Mouse (Mus musculus) MEL-GATA-1-ER (cell line): ENCODE data around the gene Tgfbr2.

Experiments
- DNase-seq: peaks from one replicate; pipeline ENCODE4 v3.0.0-alpha.2; 2012; ENCODE audit warnings: low read depth; ENCODE audit errors: extremely low read depth

The Tgfbr2 gene

GRCm38 (mm10) chr9:116118332-116118872 is 56.8 kb downstream of the Tgfbr2 start:
- DNase-seq: no peak

DNA sequence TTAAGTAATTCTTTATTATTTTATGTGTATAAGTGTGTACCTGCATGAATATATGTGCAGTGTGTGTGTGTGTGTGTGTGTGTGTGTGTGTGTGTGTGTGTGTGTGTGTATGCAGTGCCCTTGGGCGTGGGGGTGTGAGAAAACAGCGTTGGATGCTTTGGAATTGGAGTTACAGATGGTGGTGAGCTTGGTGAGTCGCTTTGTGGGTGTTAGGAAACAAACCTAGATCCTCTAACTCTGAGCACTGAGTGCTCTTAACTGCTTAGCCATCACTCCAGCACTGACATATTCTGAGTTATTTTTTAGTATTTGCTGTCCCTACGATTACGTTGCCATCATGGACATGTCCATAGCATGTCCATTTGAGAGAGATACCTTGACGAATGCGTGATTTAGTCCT is 59.3 kb downstream of the Tgfbr2 start:
- DNase-seq: no peak

- no peak for DNase-seq
Measured at GRCm38 (mm10) chr9:116114339-116114738, 60.8 kb downstream of the Tgfbr2 start.

DNA sequence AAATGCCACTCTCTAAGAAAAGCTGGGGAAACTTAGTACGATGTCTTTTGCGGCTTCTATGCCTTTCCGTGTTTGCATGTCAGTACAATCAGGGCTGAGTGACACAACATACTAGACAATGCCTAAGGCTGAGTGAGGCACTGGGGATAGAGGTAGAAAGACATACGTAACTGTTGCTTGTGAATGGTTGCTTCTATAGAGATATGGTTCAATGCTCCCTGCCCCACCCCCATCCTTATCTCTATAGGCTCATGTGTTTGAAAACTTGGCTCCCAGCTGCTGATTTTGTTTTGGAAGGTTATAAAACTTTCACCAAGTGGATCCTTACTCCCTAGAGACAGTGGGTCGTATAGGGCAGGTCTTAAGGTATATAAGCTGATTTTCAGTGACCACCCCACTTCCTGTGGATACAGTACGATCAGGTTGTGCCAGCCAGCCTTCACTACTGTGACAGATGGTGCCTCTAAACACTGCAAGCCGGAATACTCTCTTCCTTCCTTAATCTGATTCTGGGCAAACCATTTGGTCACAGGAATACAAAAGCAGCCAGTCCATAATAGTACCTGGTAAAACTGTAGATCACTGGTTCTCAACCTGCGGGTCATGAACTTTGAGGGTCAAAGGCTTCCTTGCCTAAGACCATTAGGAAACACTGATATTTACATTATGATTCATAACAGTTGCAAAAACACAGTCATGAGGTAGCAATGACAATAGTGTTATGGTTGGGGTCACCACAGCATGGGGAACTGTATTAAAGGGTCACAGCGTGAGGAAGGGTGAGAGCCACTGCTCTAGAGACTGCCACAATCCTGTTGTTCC is 63.8 kb downstream of the Tgfbr2 start:
- DNase-seq: no peak

DNA sequence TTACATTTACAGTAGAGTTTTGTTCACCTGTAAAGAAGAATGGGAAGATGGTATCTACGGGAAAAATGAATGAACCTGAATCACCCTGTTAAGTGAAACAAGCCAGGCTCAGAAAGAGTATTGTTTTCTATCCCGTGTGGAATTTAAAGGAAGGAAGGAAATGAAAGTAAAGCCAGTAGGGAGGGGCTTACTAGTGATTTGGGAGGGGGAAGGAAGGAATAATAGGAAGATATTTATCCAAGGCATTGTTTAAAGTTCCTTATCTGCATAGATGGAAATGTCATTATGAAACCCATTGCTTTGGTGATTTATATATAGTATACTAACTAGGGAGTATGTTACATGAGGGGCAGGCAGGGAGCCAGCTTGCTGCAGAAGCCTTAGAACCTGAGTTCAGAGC is 66.4 kb downstream of the Tgfbr2 start:
- no peak for DNase-seq

GRCm38 (mm10) chr9:116104770-116105169 is 70.4 kb downstream of the Tgfbr2 start:
- DNase-seq: no peak

DNA sequence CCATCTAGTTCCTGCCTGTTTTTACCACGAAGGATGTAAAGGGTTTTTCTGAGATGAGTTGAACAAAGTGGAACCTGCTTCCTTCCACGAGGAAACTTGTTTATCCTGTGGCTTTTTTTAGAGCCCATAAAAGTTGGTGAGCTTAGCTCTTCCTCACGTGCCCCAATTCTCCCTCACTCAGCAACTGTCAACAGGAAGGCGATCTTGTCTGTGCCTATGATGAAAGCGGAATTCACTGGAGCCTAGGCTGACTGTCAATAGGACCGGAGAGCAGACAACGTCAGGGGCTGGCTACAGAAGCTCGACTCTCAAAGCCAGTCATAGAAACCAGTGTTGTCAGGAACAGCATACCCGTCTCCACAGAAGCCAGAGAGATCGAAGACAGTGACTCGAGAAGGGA is 73.3 kb downstream of the Tgfbr2 start:
- DNase-seq: no peak

GRCm38 (mm10) chr9:116100015-116100414 is 75.1 kb downstream of the Tgfbr2 start:
- no peak for DNase-seq

GRCm38 (mm10) chr9:116099596-116099993 is 75.6 kb downstream of the Tgfbr2 start:
- no peak for DNase-seq

GRCm38 (mm10) chr9:116098724-116099595 is 76.2 kb downstream of the Tgfbr2 start:
- no peak for DNase-seq

DNA sequence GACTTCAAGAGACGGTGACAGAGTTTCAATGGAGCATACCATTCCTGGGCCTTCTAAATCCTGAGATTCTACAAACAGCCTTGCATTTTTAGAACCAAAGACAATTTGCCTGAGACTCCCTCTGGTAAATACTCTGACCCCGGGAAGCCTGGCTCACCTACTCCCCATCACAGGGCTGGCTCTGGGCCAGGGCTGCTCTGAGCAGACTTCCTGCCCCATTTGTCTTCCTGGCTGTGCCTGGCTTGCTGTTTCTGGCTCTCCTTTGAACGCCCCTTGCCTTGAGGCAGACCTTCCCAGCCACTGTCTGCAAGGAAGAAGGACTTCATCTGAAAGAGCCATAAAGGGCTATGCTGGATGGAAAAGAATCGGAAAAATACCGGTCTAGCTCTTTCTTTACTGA is 83.2 kb downstream of the Tgfbr2 start:
- no peak for DNase-seq

DNA sequence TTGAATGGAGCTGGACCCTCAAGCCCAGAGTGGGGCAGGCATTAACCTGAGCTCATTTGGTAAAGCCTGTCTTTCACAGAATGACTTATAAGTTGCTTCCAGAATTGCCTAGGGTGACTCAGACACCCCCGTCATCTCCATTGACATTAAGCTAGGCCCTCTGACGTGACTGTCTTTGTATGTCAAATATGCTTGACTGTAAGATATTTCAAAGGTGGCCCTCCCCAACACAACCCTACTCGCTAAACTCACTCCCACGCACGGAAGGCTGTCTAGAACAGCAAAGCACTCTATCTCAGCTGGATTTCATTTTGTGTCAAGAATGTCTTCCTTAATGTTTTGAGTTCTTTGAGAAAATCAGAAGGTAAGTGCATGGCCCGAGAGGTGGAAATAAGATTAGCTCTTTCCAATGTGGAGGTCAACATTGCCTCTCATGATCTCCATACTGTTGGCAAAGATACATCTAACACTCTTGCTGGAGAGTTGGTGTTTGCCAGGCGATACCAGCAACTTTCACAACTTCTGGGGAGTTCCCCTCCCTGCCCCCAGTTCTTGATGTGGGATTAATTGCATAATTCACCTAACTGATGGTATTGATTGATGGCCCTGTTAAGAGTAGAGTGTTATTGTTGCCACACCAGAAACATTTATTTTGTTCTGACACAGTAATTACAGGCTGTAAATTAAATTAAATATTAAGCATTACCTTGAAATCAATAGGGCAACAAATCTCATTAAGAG is 83.9 kb downstream of the Tgfbr2 start:
- no peak for DNase-seq

- no peak for DNase-seq
Measured at GRCm38 (mm10) chr9:116090296-116090695, 84.9 kb downstream of the Tgfbr2 start.

DNA sequence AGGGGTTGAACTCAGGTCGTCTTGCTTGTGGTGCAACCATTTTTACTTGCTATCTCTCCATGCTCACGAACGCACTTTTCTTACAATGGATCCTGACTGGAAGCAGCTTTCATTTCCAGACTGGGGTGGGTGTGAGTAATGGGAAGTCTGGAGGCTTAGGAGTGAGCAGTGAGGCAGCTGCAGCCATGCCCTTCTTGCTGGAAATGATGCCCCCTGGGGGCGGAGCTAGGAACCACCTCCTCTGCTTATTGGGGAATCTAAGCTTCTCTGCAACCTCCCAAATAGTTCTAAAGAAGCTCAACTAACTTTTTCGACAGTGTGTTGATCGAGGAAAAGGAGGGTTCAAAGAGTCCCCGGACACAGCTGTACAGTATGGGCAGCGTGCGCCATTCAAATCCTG is 86.2 kb downstream of the Tgfbr2 start:
- DNase-seq: no peak

DNA sequence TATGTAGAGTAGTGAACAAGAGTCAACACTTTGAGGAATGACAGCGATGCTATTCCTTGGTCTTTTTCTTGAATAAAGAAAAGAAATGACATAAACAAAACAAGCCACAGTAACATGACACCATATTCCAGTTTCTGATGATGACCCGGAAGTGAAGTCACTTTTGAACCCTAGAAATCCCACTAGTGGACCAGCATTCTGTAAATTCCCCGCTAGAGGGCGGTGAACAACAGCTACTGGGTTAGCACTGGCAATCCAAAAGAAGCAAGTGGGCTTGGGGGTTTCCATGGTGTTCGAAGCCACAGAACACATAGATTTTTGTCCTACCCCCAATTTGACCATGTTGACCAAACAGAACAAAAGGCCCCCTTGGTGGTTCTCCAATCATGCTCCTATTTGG is 87.3 kb downstream of the Tgfbr2 start:
- DNase-seq: no peak

DNA sequence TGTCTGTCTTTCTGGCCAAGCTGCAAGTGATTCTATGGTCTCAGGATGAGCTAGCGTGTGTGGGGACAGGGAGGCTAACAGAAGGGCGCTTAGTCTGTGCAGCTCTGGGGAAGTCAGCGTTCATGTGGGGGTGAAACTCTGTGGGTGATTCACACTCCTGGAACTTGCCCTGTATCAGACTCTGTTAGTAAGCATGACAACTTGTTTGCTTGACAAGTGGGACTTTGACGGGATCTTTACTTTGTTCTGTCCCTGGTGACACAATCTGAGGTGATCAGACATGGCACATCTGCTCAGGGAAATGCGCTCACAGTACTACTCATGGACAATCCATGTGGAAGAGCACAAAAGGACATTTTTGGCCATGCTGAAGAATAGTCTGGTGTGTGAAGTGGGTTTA is 87.9 kb downstream of the Tgfbr2 start:
- no peak for DNase-seq

DNA sequence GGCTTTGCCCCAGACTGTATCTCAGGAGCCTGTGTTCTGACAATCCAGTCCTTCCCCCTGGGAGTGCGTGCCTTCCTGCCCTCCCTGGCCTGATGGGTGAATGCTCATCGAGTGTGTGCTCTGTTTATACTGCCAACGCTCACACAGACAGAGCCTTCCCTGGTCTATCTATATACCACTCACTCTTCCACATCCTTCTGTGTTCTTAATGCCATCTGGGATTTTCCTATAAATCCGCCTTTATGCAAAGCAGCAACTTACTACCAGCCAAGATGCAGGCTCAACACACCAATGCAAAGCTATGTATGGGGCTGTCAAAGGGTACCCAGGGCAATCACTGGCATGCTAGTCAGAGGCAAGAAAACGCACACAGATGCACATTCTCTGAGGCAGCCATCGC is 89.2 kb downstream of the Tgfbr2 start:
- no peak for DNase-seq

DNA sequence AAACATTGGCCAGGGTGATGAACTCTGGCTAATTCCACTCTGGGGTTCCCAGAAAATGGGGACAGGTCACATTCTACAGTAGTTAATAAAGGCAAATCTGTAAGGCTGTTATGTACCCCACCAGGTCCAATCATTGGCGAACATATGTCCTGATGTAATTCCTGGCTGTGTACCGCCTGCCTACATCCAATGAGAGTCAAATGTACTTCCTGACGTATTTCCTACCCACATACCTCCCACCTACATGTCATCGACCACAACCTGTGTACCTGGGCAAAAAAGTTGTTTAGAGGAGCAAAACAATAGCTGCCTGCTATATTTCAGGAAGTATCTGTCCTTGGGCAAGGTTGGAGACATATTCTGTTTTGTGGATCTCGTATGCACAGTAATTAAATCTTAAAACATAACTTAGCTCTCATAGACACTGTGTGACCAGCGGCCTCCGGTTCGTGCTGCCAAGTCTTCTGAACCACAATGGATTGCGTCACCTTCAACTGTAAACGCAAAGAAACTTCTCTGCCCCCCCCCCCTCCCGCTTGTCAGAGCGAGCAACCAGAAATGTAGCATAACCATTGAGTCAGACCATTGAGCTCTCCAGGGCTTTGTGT is 90.7 kb downstream of the Tgfbr2 start:
- DNase-seq: no peak

DNA sequence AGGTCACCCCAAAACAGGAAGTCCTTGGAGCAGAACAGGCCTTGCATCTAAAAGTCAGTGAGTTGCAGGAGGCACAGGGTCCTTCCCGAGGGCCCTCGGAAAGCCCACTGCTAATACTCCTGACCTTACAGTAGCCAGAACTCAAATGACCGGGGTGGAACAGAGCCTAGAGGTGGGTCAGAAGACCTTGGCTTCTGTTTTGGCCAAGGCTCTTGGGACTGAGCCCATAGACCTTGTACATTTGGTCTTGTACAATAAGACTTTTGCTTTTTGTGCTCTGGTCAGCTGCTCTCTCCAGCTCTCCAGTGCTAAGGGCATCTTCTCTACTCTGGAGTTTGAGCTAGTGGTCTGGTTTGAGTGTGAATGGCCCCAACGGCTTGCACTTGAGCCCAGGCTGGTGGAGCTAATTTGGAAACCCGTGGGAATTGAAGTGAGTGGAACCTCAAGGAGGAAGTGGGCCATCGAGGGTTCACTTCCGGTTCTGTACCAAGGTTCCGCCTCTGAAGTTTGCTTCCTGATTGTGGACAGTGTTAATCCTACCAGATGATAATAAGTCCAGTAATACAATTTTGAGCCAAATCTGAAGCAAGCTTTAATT is 91.3 kb downstream of the Tgfbr2 start:
- DNase-seq: no peak

GRCm38 (mm10) chr9:116083300-116083699 is 91.9 kb downstream of the Tgfbr2 start:
- DNase-seq: no peak

DNA sequence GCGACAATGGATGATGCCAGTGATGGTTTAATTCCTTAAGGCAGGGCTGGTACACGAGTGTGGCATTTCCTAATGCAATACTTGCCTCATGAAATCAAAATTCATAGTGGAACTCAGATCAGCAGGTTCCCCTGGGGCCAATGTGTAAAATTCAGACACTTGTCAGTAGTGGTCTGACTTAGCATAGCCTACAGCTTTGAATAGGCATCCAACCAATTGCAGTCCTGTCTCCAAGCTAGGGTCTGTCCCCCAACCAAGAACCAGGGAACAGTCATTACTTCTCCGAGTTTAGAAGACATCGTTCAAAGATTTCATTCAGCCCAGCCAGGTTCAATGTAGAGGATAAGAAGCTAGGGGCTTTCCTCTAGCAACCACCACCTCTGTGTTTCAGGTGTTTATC is 93.4 kb downstream of the Tgfbr2 start:
- DNase-seq: no peak
